Mouse (Mus musculus) right cerebral cortex, postnatal 36 days (tissue): ENCODE measurements around the gene Mmrn2.

Experiments used
- DNase-seq, 2 experiments: peaks; one replicate each; pipeline ENCODE4 v3.0.0; 2022; ENCODE audit warnings: low spot score in 2 of 2, mixed read lengths in 1 of 2

Mmrn2 gene

GRCm38 (mm10) chr14:34375415-34375904, at the start of gene Mmrn2:
Gene Mmrn2 (plus strand): TSS chr14:34375465.
- DNase-seq, result no peak

DNA sequence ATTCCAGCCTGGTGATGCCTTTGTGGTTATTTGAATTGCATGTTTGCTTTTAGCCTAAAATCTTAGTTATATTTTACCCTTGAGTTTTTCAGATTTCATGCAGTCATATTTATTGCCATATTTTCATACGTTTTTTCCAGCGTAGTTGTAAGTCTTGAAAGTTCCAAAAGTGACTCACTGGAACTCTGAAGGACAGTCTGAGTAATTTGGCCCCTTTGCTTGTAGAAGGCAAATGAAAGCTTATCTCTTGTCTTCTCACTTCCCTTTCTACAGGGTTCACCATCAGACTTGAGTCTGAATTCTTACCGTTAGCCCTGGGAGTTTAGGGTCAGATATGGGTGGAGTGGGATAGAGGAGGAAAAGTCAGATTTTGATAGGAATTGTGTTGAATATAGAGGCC, 48.7 kb upstream of the Mmrn2 start:
- DNase-seq, result no peak

GRCm38 (mm10) chr14:34327618-34328017, 47.6 kb upstream of the Mmrn2 start:
- no peak for DNase-seq

DNA sequence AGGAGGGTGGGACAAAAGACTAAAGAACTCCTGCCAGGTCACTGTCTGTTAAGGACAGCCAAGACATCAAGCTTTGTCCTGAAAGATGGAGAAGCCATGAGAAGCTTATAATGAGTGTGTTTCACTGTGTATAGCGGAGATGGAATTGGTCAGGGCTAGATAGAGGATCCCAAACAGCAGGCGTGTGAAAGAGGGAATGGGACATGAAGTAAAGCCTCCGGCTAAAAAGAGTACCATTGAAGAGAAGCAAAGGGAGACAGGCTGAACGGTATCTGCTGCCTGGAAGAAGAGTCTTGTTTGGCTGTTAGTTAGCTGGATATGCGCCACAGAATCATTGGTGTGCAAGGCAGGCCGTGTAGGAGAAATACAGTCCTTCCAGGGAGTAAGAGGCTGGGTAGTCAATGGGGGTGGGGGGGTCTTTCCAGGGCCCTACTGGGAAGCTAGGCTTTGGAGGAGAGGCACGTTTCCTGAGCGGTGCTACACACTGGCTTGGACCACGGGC, 44.6 kb upstream of the Mmrn2 start:
- DNase-seq, result no peak

DNA sequence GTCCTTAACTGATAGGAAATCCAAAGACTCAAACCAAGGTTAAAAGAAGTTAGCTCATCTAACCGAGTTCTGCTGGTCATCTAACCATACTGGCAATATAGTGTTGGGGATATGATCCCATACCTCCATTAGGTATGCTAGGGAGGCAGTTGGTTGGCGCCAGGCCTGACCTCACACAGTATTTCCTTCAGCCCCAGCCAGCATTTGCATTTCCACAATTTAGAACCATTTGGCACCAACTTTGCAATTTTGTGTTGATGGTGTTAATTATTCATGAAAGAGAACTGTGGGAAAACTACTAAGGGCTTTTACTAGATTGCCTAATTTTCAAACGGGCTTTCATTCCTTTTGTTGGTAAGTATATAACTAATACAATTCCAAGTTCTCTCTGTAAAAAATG, 43.4 kb upstream of the Mmrn2 start:
- DNase-seq, result peak; percentile 33 to 34

DNA sequence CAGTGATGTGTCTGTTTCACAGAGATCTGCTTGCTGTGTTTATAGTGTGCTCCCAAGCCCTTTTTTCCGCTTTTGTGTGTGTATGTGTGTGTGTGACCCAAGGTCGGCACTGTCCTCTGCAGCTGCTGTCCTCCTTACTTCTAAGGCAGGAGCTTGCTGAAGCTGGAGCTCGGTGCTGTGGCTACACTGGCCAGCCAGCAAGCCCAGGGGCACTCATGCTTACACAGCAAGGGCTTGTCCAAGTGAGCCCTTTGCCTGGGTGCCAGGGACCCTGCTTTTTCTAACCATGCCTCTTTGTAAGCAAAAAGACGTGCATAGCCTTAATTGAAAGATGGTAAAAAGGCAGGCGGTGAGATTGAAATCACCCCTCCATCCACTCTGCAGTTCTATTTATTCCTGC, 42.8 kb upstream of the Mmrn2 start:
- DNase-seq, result peak; percentile 55 to 64

- DNase-seq, result no peak
Measured at GRCm38 (mm10) chr14:34339446-34339845, 35.8 kb upstream of the Mmrn2 start.

DNA sequence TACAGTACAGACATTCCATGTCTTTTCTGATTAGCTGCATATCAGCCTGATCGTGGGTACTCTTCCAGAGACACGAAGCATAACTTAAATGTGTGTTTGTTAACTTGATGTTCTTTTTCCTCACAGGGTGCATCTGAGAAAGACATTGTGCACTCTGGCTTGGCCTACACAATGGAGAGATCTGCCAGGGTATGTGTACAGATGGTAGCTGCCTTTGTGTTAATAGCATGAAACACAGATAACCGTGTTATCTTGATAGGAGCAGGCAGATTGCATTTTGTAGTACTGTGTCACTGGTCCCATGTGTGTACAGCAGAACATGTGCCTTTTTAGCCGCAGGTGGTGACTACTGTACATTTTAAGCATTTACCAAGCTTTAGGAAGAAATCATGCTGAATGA, 33.3 kb upstream of the Mmrn2 start:
- no peak for DNase-seq

DNA sequence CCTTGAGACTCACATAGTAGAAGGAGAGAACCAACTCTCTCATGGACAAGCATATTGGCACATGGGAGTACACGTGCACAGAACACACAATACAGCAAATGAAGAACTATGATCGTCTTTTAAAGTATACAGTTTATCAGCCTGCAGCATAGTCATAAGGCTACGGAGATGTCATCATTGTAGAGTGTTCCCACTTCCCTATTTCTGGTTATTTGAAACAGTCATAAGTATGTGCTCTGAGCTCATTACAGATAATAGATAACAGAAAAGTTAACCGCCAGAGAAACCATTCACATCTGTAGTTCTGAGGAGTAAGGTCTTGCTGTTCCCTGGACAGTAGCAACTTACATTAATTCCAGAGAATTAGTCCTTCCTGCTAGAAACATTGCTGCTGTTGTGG, 32.2 kb upstream of the Mmrn2 start:
- no peak for DNase-seq

GRCm38 (mm10) chr14:34344361-34344760, 30.9 kb upstream of the Mmrn2 start:
- no peak for DNase-seq

DNA sequence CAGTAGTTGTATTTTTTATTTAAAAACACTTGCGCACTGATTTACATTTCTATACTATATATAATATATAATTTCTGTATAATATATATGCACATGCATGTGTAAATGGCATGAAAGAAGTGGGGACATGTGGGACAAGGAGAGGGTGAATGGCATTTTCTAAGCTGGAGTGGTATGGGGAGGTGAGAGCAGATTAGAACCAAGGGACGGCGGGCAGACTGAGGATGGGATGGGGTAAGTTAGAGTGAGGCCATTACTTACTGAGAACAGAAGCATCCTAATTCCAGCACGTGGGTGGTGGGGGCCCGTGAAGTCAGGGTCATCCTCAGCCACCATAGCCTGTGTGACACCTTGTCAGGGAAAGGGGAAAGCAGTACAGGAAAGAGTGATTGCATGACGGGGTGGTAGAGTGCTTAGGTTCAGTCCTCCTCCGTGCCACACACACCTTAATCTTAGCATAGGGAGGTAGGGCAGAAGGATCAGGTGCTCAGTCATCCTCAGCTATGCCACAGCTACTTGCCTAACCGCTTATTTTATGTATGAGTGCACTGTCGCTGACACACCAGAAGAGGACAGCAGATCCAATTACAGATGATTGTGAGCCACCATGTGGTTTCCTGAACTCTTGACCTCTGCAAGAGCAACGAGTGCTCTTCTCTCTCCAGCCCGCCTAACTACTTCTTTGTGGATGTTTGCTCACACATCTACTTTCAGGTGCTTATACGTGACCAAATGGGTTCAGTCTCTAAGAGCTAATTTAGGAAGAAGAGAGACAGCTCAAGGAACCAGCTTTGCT, 29.3 kb upstream of the Mmrn2 start:
- DNase-seq, result no peak

- no peak for DNase-seq
Measured at GRCm38 (mm10) chr14:34347084-34347483, 28.2 kb upstream of the Mmrn2 start.

GRCm38 (mm10) chr14:34348301-34348700, 27.0 kb upstream of the Mmrn2 start:
- DNase-seq, result no peak

DNA sequence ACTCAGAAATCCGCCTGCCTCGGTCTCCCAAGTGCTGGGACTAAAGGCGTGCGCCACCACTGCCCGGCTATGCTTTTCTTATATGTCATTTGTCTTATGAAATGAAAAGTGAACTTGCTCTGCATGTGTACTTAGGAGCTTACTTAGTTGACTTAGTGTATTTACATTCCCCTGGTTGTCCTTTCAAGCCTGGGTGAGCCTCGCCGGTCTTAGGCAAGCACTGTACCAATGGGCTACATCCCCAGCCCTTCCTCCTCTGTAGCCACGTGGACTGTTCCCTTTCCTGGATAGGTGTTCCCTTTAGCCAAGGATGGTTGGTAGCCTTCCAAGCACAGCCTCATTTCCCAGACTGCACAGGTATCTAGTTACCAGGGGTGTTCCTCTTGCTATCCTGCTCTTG, 26.3 kb upstream of the Mmrn2 start:
- DNase-seq, result no peak

- no peak for DNase-seq
Measured at GRCm38 (mm10) chr14:34351660-34352059, 23.6 kb upstream of the Mmrn2 start.

- no peak for DNase-seq
Measured at GRCm38 (mm10) chr14:34352523-34352922, 22.7 kb upstream of the Mmrn2 start.

- DNase-seq, result no peak
Measured at GRCm38 (mm10) chr14:34353326-34353725, 21.9 kb upstream of the Mmrn2 start.

DNA sequence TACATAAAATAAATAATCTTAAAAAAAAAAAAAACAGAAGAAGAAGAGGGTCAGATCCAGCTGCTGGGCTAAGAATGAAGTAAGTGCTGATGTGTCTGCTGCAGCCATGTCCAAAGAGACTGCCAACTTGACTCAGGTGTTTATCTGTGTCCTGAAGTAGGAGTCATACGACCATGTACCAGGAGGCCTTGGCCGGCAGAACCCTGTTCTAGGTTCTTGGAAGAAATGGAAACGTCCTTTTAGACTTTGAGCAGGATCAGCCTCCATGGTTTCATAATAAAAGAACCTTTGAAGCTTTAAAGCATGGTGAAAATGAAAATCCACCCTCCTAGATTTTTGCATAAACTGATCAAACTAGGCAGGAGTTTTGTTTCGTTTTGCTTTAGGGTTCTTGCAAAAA, 20.8 kb upstream of the Mmrn2 start:
- no peak for DNase-seq

DNA sequence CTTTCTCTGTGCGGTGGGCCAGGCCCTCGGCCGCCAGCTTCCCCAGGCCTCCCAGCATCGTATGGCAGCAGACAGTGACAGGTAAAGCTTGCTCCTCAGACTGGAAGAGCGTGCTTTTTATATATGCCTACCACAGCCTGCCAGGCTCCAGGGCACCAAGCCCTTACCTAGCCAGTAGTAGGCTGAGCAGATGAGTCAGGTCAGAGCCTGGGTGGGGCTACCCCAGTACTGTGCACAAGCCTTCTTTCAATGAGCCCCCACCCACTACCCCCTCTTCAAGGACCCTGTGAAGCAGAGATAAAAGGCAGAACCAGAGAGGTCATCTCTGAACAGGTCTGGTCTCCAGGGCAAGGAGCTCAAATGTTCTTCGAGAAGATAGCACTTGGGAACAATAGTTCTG, 20.0 kb upstream of the Mmrn2 start, which contains the start of gene Fam25c:
Gene Fam25c (minus strand): TSS at position 133 of the 400 bp plus-strand sequence.
- DNase-seq, result no peak

GRCm38 (mm10) chr14:34357671-34358455, 17.4 kb upstream of the Mmrn2 start:
- no peak for DNase-seq

DNA sequence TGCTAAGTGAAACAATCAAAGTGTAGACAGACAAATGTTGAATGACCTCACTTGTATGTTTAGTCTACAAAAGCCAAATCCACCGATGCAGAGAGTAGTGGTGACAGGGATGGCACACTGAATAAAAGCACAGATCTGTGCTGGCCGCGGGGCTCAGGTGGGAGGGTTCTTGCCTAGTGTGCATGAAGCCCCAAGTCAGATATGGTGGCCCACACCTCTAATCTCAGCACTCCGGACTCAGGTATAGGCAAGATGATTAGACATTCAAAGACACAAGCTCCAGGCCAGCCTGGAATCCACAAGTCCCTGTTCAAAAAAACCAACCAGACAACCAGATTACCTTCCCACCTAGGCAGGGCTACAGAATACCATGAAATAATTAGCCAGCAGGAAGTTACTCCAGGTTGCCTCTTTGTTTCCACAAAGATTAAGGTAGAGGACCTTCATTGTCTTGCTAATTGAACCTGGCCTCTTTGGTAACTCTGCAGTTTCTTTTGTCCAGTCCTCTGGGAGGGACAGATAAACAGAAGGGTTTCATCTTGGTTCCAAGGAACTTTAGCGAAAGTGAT, 15.5 kb upstream of the Mmrn2 start:
- no peak for DNase-seq

- DNase-seq, result no peak
Measured at GRCm38 (mm10) chr14:34360251-34360650, 15.0 kb upstream of the Mmrn2 start.
